In genomic region chr2:57199046-57199445, GRCm38 (mm10) we compare ENCODE assay signal across 22 mouse cellular contexts.
"Had no signal": no experiment of that assay in that cellular context is flagged by ENCODE, and none has a peak within 500 bp of the region (broad histone marks: within the 10 kb centered on the region; RNA-seq: fewer than 3 reads in every experiment).

No protein-coding gene starts in this region.

- H3K36me3 ChIP-seq: liver, embryonic 15.5 days; lung, embryonic 15.5 days; midbrain, embryonic 10.5 days; midbrain, embryonic 12.5 days; neural tube, embryonic 13.5 days; neural tube, embryonic 15.5 days had no signal

- DNase-seq: liver, postnatal 0 days; lung, adult 2 months; lung, postnatal 14 days; lung, postnatal 36 days; midbrain, embryonic 14.5 days; retina, postnatal 1 day; right cerebral cortex, adult 18-20 months; right cerebral cortex, postnatal 25 days; right cerebral cortex, postnatal 4 days; spleen, adult 18-20 months; thymus, adult 18-20 months; thymus, postnatal 14 days; thymus, postnatal 36 days had no signal

- H3K4me1 ChIP-seq: liver, embryonic 15.5 days; lung, embryonic 15.5 days; midbrain, embryonic 10.5 days; midbrain, embryonic 12.5 days; neural tube, embryonic 13.5 days; neural tube, embryonic 15.5 days had no signal

- H3K4me2 ChIP-seq: liver, embryonic 15.5 days; lung, embryonic 15.5 days; midbrain, embryonic 12.5 days; neural tube, embryonic 13.5 days; neural tube, embryonic 15.5 days had no signal

- ATAC-seq: liver, postnatal 0 days; lung, postnatal 0 days; midbrain, embryonic 16.5 days had no signal

- H3K4me3 ChIP-seq: liver, embryonic 15.5 days; lung, embryonic 15.5 days; megakaryocyte, embryonic 14.5 days; midbrain, embryonic 10.5 days; midbrain, embryonic 12.5 days; neural tube, embryonic 13.5 days; neural tube, embryonic 15.5 days had no signal

- H3K9me3 ChIP-seq: liver, embryonic 15.5 days; lung, embryonic 15.5 days; megakaryocyte, embryonic 14.5 days; midbrain, embryonic 10.5 days; midbrain, embryonic 12.5 days; neural tube, embryonic 13.5 days; neural tube, embryonic 15.5 days had no signal

- H3K27me3 ChIP-seq: liver, embryonic 15.5 days; lung, embryonic 15.5 days; megakaryocyte, embryonic 14.5 days; midbrain, embryonic 12.5 days; neural tube, embryonic 13.5 days; neural tube, embryonic 15.5 days had no signal

- H3K9ac ChIP-seq: liver, embryonic 15.5 days; liver, postnatal 0 days; lung, embryonic 15.5 days; midbrain, embryonic 12.5 days; neural tube, embryonic 13.5 days; neural tube, embryonic 15.5 days had no signal

- H3K27ac ChIP-seq: liver, embryonic 15.5 days; lung, embryonic 15.5 days; midbrain, embryonic 10.5 days; midbrain, embryonic 12.5 days; neural tube, embryonic 13.5 days; neural tube, embryonic 15.5 days had no signal
